Mouse (Mus musculus): ENCODE results near the gene Atxn1. TPM values are rescaled to one million over a fixed set of nuclear protein-coding genes. Genes with fewer than 3 reads are reported as not detected.

The Atxn1 gene
- polyA plus RNA-seq, 1 experiment from 2014 or later = 11.9 TPM

- Histone ChIP-seq H3K9ac (replicated peaks; ENCODE audit: low read depth) (no peak overlapping the region), H3K27me3 (replicated peaks; ENCODE audit: insufficient read depth, low read length) (no peaks in the 10 kb centered on the region), H3K4me1 (ENCODE audit: insufficient read depth, low read depth, low read length) (peaks cover 17% of the 10 kb centered on the region; the same call in 1 of the 2 replicates), H3K9me3 (ENCODE audit: low read length) (no peaks in the 10 kb centered on the region), H3K27ac (ENCODE audit: low read length) (peak overlapping the region; percentile 67), H3K36me3 (ENCODE audit: insufficient read depth, low read length) (no peaks in the 10 kb centered on the region), H3K4me2 (replicated peaks; ENCODE audit: low read depth, low read length) (no peak overlapping the region), H3K4me3 (ENCODE audit: low read depth, low read length) (no peak overlapping the region)
- ATAC-seq = no peak
- DNase-seq (ENCODE audit: low spot score) = no peak
- WGBS = 38% methylated on average over 4 of the region's 4 CpGs
- TF ChIP-seq CTCF (IDR thresholded peaks at IDR 0.05) (no peak), EP300 (IDR thresholded peaks at IDR 0.05) (no peak; the same call in 1 of the 2 replicates)
These were observed 6.5 kb downstream of the Atxn1 start for GRCm38 (mm10) chr13:45958306-45958705.

- TF ChIP-seq CTCF (IDR thresholded peaks at IDR 0.05) = no peak
- TF ChIP-seq EP300 (IDR thresholded peaks at IDR 0.05) = no peak
- WGBS = 74% methylated on average over 5 of the region's 5 CpGs
These were observed 7.2 kb downstream of the Atxn1 start for GRCm38 (mm10) chr13:45957629-45958028.

GRCm38 (mm10) chr13:45956287-45956686 is 8.5 kb downstream of the Atxn1 start:
- Histone ChIP-seq H3K27ac (ENCODE audit: low read length) (peak overlapping the region; percentile 63), H3K4me3 (ENCODE audit: low read depth, low read length) (no peak overlapping the region), H3K9me3 (ENCODE audit: low read length) (no peaks in the 10 kb centered on the region), H3K27me3 (replicated peaks; ENCODE audit: insufficient read depth, low read length) (no peaks in the 10 kb centered on the region), H3K4me1 (ENCODE audit: insufficient read depth, low read depth, low read length) (peaks cover 13% of the 10 kb centered on the region; the same call in 1 of the 2 replicates), H3K36me3 (ENCODE audit: insufficient read depth, low read length) (no peaks in the 10 kb centered on the region), H3K9ac (replicated peaks; ENCODE audit: low read depth) (no peak overlapping the region), H3K4me2 (replicated peaks; ENCODE audit: low read depth, low read length) (no peak overlapping the region)
- ATAC-seq (no peak), DNase-seq (ENCODE audit: low spot score) (no peak)
- TF ChIP-seq EP300 (IDR thresholded peaks at IDR 0.05) (no peak), CTCF (IDR thresholded peaks at IDR 0.05) (no peak)
- 67% methylated on average over 6 of the region's 6 CpGs for WGBS

More at GRCm38 (mm10) chr13:45957629-45958028, 7.2 kb downstream of the Atxn1 start:
- Histone ChIP-seq H3K4me2 (replicated peaks; ENCODE audit: low read depth, low read length) (no peak overlapping the region), H3K4me1 (ENCODE audit: insufficient read depth, low read depth, low read length) (peaks cover 17% of the 10 kb centered on the region; the same call in 1 of the 2 replicates), H3K27ac (ENCODE audit: low read length) (no peak overlapping the region), H3K4me3 (ENCODE audit: low read depth, low read length) (no peak overlapping the region), H3K9ac (replicated peaks; ENCODE audit: low read depth) (no peak overlapping the region), H3K9me3 (ENCODE audit: low read length) (no peaks in the 10 kb centered on the region), H3K27me3 (replicated peaks; ENCODE audit: insufficient read depth, low read length) (no peaks in the 10 kb centered on the region), H3K36me3 (ENCODE audit: insufficient read depth, low read length) (no peaks in the 10 kb centered on the region)
- ATAC-seq = no peak
- no peak for DNase-seq (ENCODE audit: low spot score)

GRCm38 (mm10) chr13:45955370-45956055 is 9.3 kb downstream of the Atxn1 start:
- TF ChIP-seq CTCF (IDR thresholded peaks at IDR 0.05) (no peak), EP300 (IDR thresholded peaks at IDR 0.05) (peak; percentile 80)
- Histone ChIP-seq H3K27me3 (replicated peaks; ENCODE audit: insufficient read depth, low read length) (no peaks in the 10 kb centered on the region), H3K36me3 (ENCODE audit: insufficient read depth, low read length) (no peaks in the 10 kb centered on the region), H3K9ac (replicated peaks; ENCODE audit: low read depth) (no peak overlapping the region), H3K4me1 (ENCODE audit: insufficient read depth, low read depth, low read length) (peaks cover 17% of the 10 kb centered on the region), H3K27ac (ENCODE audit: low read length) (peak overlapping the region; percentile 63), H3K9me3 (ENCODE audit: low read length) (no peaks in the 10 kb centered on the region), H3K4me3 (ENCODE audit: low read depth, low read length) (no peak overlapping the region), H3K4me2 (replicated peaks; ENCODE audit: low read depth, low read length) (no peak overlapping the region)
- 57% methylated on average over 9 of the region's 9 CpGs for WGBS
- peak; percentile 55 for ATAC-seq
- peak; percentile 73 for DNase-seq (ENCODE audit: low spot score)

DNA sequence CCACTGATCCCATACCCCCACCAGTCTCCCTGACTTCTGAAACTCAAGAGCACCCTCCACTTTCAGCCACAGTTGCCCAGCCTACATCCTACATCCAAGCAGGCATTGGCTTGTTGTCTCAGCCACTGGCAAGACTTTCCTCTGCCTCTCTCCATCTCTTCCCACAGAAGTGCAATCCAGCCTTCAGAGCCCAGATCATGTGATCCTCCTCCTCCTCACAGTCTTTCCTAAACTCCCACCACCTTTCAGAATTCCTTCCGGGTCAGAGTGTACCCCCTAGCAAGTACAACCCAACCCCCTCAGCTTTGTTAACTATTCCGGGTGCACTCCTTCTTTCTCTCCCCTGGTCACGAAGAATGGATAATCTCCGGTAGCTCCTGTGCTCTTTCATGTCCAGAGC is 11.7 kb downstream of the Atxn1 start:
- no peaks in the 10 kb centered on the region for H3K27me3 ChIP-seq (replicated peaks; ENCODE audit: insufficient read depth, low read length)
- TF ChIP-seq EP300 (IDR thresholded peaks at IDR 0.05) = no peak
- TF ChIP-seq CTCF (IDR thresholded peaks at IDR 0.05) = no peak

GRCm38 (mm10) chr13:45951071-45951645 is 13.7 kb downstream of the Atxn1 start:
- peaks cover 14% of the 10 kb centered on the region for H3K4me1 ChIP-seq (ENCODE audit: insufficient read depth, low read depth, low read length)
- H3K9ac ChIP-seq (replicated peaks; ENCODE audit: low read depth) = no peak overlapping the region
- no peak overlapping the region for H3K4me3 ChIP-seq (ENCODE audit: low read depth, low read length)
- no peaks in the 10 kb centered on the region for H3K9me3 ChIP-seq (ENCODE audit: low read length)
- H3K27me3 ChIP-seq (replicated peaks; ENCODE audit: insufficient read depth, low read length) = no peaks in the 10 kb centered on the region
- WGBS = 45% methylated on average over 20 of the region's 20 CpGs
- DNase-seq (ENCODE audit: low spot score) (no peak), ATAC-seq (no peak)
- H3K36me3 ChIP-seq (ENCODE audit: insufficient read depth, low read length) = no peaks in the 10 kb centered on the region
- H3K27ac ChIP-seq (ENCODE audit: low read length) = no peak overlapping the region
- TF ChIP-seq CTCF (IDR thresholded peaks at IDR 0.05) (no peak), EP300 (IDR thresholded peaks at IDR 0.05) (no peak)
- no peak overlapping the region for H3K4me2 ChIP-seq (replicated peaks; ENCODE audit: low read depth, low read length)

More for the DNA sequence above, 11.7 kb downstream of the Atxn1 start:
- H3K4me1 ChIP-seq (ENCODE audit: insufficient read depth, low read depth, low read length) = peaks cover 14% of the 10 kb centered on the region
- H3K9me3 ChIP-seq (ENCODE audit: low read length) = no peaks in the 10 kb centered on the region
- ATAC-seq (no peak), DNase-seq (ENCODE audit: low spot score) (no peak)
- H3K27ac ChIP-seq (ENCODE audit: low read length) = no peak overlapping the region
- H3K9ac ChIP-seq (replicated peaks; ENCODE audit: low read depth) = no peak overlapping the region
- WGBS = 77% methylated on average over 4 of the region's 4 CpGs
- no peaks in the 10 kb centered on the region for H3K36me3 ChIP-seq (ENCODE audit: insufficient read depth, low read length)
- H3K4me2 ChIP-seq (replicated peaks; ENCODE audit: low read depth, low read length) = no peak overlapping the region
- no peak overlapping the region for H3K4me3 ChIP-seq (ENCODE audit: low read depth, low read length)

All from lung, postnatal 0 days (tissue).